Mouse (Mus musculus): Measurements from ENCODE around the gene Stx11. TPM values are rescaled to one million over a fixed set of nuclear protein-coding genes. Genes with fewer than 3 reads are reported as not detected.

Gene Stx11
- polyA plus RNA-seq, 1 experiment, result 6.9 TPM

DNA sequence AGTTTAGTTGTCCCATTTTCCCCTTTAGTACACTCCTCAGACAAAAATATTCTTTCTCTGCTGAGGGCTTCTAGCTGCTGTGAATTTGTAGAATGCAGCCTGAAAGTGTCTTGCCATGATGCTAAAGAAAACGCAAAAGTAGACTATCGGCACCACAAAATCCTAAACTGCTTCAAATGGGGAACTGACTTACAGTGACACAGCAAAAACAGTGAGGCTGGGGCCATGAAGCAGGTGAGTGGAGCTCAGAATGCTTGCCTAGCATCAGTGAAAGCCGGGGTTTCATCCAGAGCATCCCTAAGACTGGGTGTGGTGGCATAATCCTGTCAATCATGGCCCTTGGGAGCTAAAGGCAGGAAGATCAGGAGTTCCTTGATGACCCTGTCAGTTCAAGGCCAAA is 11.4 kb upstream of the Stx11 start:
- no peak overlapping the region for H3K4me3 ChIP-seq
- H3K4me2 ChIP-seq (ENCODE audit: low read depth), result no peak overlapping the region
- no peaks in the 10 kb centered on the region for H3K79me2 ChIP-seq (ENCODE audit: control insufficient read depth, insufficient read depth)
- H3ac ChIP-seq (ENCODE audit: control insufficient read depth, insufficient read length), result no peak overlapping the region
- H3K27me3 ChIP-seq (ENCODE audit: control insufficient read depth, insufficient read depth, insufficient read length), result no peaks in the 10 kb centered on the region
- no peak for TF ChIP-seq CEBPB (IDR thresholded peaks at IDR 0.05; ENCODE audit: insufficient read depth, poor library complexity, severe bottlenecking)
- TF ChIP-seq POLR2AphosphoS2 (IDR thresholded peaks at IDR 0.05; ENCODE audit: insufficient read length, low read depth), result no peak
- TF ChIP-seq REST (IDR thresholded peaks at IDR 0.05; ENCODE audit: insufficient read depth, insufficient read length), result no peak
- no peak for TF ChIP-seq MAX (IDR thresholded peaks at IDR 0.05; ENCODE audit: low read depth)
- TF ChIP-seq MYOG (IDR thresholded peaks at IDR 0.05; ENCODE audit: control insufficient read depth in 1 of 3, insufficient read depth in 1 of 3, insufficient read length in 2 of 3, low read depth in 2 of 3), result no peak
- TF ChIP-seq TCF12 (IDR thresholded peaks at IDR 0.05; ENCODE audit: insufficient read depth, poor library complexity, severe bottlenecking), result no peak
- TF ChIP-seq E2F4 (IDR thresholded peaks at IDR 0.05; ENCODE audit: insufficient read depth), result no peak
- no peak for TF ChIP-seq MYOD1 (IDR thresholded peaks at IDR 0.05; ENCODE audit: control insufficient read depth in 1 of 3, insufficient read length in 2 of 3, low read depth in 2 of 3)
- TF ChIP-seq USF1 (IDR thresholded peaks at IDR 0.05; ENCODE audit: low read depth), result no peak
- TF ChIP-seq SRF (IDR thresholded peaks at IDR 0.05; ENCODE audit: control insufficient read depth, insufficient read length, low read depth), result no peak
- H3K36me3 ChIP-seq (ENCODE audit: control insufficient read depth, insufficient read depth), result no peaks in the 10 kb centered on the region

DNA sequence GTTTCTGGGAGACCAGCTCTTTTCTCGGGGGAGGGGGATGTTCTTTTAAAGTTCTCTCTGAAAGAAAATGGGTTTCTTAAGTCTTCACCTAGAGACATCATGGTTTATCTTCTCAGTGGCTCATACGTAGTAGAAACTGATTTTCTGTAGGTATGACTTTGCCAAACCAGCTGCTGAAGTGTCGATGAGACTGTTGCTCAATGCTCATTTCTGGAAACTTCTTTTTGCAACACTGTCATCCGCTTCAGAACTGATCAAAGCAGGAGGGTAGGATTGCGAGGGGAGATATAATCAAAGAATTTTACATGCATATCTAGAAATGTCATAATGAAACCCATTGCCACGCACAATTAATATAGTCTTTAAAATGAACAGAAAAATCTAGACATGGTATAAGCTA is 10.5 kb upstream of the Stx11 start:
- Histone ChIP-seq H3ac (ENCODE audit: control insufficient read depth, insufficient read length) (no peak overlapping the region), H3K4me3 (no peak overlapping the region), H3K36me3 (ENCODE audit: control insufficient read depth, insufficient read depth) (no peaks in the 10 kb centered on the region), H3K79me2 (ENCODE audit: control insufficient read depth, insufficient read depth) (no peaks in the 10 kb centered on the region), H3K4me2 (ENCODE audit: low read depth) (no peak overlapping the region), H3K27me3 (ENCODE audit: control insufficient read depth, insufficient read depth, insufficient read length) (no peaks in the 10 kb centered on the region)
- TF ChIP-seq TCF3 (IDR thresholded peaks at IDR 0.05; ENCODE audit: insufficient read length, low read depth), result no peak
- no peak for TF ChIP-seq SRF (IDR thresholded peaks at IDR 0.05; ENCODE audit: control insufficient read depth, insufficient read length, low read depth)
- no peak for TF ChIP-seq MAX (IDR thresholded peaks at IDR 0.05; ENCODE audit: low read depth)

GRCm38 (mm10) chr10:12965669-12966180 is 1.6 kb upstream of the Stx11 start:
- no peak overlapping the region for H3K4me2 ChIP-seq (ENCODE audit: low read depth)
- H3K27me3 ChIP-seq (ENCODE audit: control insufficient read depth, insufficient read depth, insufficient read length), result no peaks in the 10 kb centered on the region
- H3ac ChIP-seq (ENCODE audit: control insufficient read depth, insufficient read length), result no peak overlapping the region
- TF ChIP-seq USF1 (IDR thresholded peaks at IDR 0.05; ENCODE audit: low read depth) (no peak), TCF3 (IDR thresholded peaks at IDR 0.05; ENCODE audit: insufficient read length, low read depth) (no peak), POLR2AphosphoS2 (IDR thresholded peaks at IDR 0.05; ENCODE audit: insufficient read length, low read depth) (no peak), MYOD1 (IDR thresholded peaks at IDR 0.05; ENCODE audit: control insufficient read depth in 1 of 3, insufficient read length in 2 of 3, low read depth in 2 of 3) (no peak), E2F4 (IDR thresholded peaks at IDR 0.05; ENCODE audit: insufficient read depth) (no peak), REST (IDR thresholded peaks at IDR 0.05; ENCODE audit: insufficient read depth, insufficient read length) (no peak), POLR2A (IDR thresholded peaks at IDR 0.05; ENCODE audit: insufficient read length, low read depth) (no peak), TCF12 (IDR thresholded peaks at IDR 0.05; ENCODE audit: insufficient read depth, poor library complexity, severe bottlenecking) (no peak), CEBPB (IDR thresholded peaks at IDR 0.05; ENCODE audit: insufficient read depth, poor library complexity, severe bottlenecking) (no peak), SRF (IDR thresholded peaks at IDR 0.05; ENCODE audit: control insufficient read depth, insufficient read length, low read depth) (no peak), MAX (IDR thresholded peaks at IDR 0.05; ENCODE audit: low read depth) (no peak), MYOG (IDR thresholded peaks at IDR 0.05; ENCODE audit: control insufficient read depth in 1 of 3, insufficient read depth in 1 of 3, insufficient read length in 2 of 3, low read depth in 2 of 3) (no peak)
- no peak overlapping the region for H3K4me3 ChIP-seq
- H3K79me2 ChIP-seq (ENCODE audit: control insufficient read depth, insufficient read depth), result no peaks in the 10 kb centered on the region
- no peaks in the 10 kb centered on the region for H3K36me3 ChIP-seq (ENCODE audit: control insufficient read depth, insufficient read depth)

DNA sequence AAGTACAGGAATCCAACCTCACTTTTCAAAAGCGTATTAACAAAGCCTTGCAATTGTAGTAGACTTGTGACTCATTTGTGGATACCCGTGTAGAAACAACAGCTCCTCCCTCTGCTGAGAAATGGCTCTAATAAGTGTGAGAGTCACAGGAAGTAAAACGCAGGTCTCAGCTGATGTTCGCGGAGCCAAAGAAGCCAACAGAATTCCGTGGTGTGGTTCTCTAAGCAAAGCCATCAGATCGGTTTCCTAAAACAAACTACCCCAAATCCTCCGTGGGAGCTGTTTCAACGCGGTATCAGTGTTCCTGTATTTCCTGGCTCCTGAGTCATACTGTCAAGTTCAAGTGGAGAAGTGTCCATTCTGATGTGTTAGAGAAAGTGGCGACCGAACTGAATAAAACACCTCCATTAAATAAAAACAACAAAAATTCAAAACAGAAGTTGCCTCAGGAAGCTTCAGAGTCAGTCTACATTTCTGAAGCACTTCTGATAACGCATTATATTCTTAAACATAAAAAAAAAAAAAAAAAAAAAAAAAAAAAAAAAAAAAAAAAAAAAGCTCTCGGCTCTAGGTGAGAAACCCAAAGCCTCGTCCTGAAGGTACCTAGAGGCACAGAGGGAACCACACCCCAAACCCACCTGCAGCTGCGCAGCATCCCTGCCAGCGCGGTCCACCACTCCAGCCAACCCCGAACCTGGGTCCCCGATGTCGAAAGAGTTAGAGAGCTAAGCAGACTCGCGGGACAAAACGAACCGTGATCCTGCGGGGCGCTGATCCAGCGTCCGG is 543 bp downstream of the Stx11 start:
- Histone ChIP-seq H3K36me3 (ENCODE audit: control insufficient read depth, insufficient read depth) (no peaks in the 10 kb centered on the region), H3K4me2 (ENCODE audit: low read depth) (peak overlapping the region; percentile 92), H3ac (ENCODE audit: control insufficient read depth, insufficient read length) (peak overlapping the region; percentile 5), H3K4me3 (peak overlapping the region; percentile 49), H3K27me3 (ENCODE audit: control insufficient read depth, insufficient read depth, insufficient read length) (no peaks in the 10 kb centered on the region), H3K79me2 (ENCODE audit: control insufficient read depth, insufficient read depth) (no peaks in the 10 kb centered on the region)
- TF ChIP-seq MYOD1 (IDR thresholded peaks at IDR 0.05; ENCODE audit: control insufficient read depth in 1 of 3, insufficient read length in 2 of 3, low read depth in 2 of 3) (no peak), MYOG (IDR thresholded peaks at IDR 0.05; ENCODE audit: control insufficient read depth in 1 of 3, insufficient read depth in 1 of 3, insufficient read length in 2 of 3, low read depth in 2 of 3) (no peak), TCF12 (IDR thresholded peaks at IDR 0.05; ENCODE audit: insufficient read depth, poor library complexity, severe bottlenecking) (no peak), CEBPB (IDR thresholded peaks at IDR 0.05; ENCODE audit: insufficient read depth, poor library complexity, severe bottlenecking) (no peak), USF1 (IDR thresholded peaks at IDR 0.05; ENCODE audit: low read depth) (no peak), E2F4 (IDR thresholded peaks at IDR 0.05; ENCODE audit: insufficient read depth) (no peak), MAX (IDR thresholded peaks at IDR 0.05; ENCODE audit: low read depth) (no peak), SRF (IDR thresholded peaks at IDR 0.05; ENCODE audit: control insufficient read depth, insufficient read length, low read depth) (no peak), POLR2AphosphoS2 (IDR thresholded peaks at IDR 0.05; ENCODE audit: insufficient read length, low read depth) (no peak), POLR2A (IDR thresholded peaks at IDR 0.05; ENCODE audit: insufficient read length, low read depth) (no peak), TCF3 (IDR thresholded peaks at IDR 0.05; ENCODE audit: insufficient read length, low read depth) (no peak), REST (IDR thresholded peaks at IDR 0.05; ENCODE audit: insufficient read depth, insufficient read length) (no peak)

All from myocyte (in vitro differentiated cells).